Mouse (Mus musculus) intestine, embryonic 15.5 days (tissue): ENCODE measurements around the gene Cx3cr1. TPM values are rescaled to one million over a fixed set of nuclear protein-coding genes. Genes with fewer than 3 reads are reported as not detected.

Experiments used
- ATAC-seq: fragments of 200-750 bp; cut with Nextera tagmentation; 2 replicates; pipeline ENCODE4 v1.8.0; 2017; ENCODE audit warnings: moderate TSS enrichment, moderate library complexity
- H3K27ac ChIP-seq: fragments of 300-500 bp; sonication (generic); 2 replicates; pipeline ENCODE4 v1.5.1; 2015; ENCODE audit warnings: mild to moderate bottlenecking, inconsistent platforms
- H3K27me3 ChIP-seq: fragments of 300-500 bp; sonication (generic); replicated peaks from 2 replicates; pipeline ENCODE4 v1.6.1; 2015; ENCODE audit warnings: inconsistent platforms
- H3K36me3 ChIP-seq: fragments of 300-500 bp; sonication (generic); 2 replicates; pipeline ENCODE4 v1.6.1; 2015; ENCODE audit warnings: inconsistent platforms
- H3K4me1 ChIP-seq: fragments of 300-500 bp; sonication (generic); replicated peaks from 2 replicates; pipeline ENCODE4 v1.6.1; 2015; ENCODE audit warnings: inconsistent platforms
- H3K4me2 ChIP-seq: fragments of 300-500 bp; sonication (generic); replicated peaks from 2 replicates; pipeline ENCODE4 v1.6.1; 2015; ENCODE audit warnings: mild to moderate bottlenecking, inconsistent platforms
- H3K4me3 ChIP-seq: fragments of 300-500 bp; sonication (generic); replicated peaks from 2 replicates; pipeline ENCODE4 v1.5.1; 2015; ENCODE audit warnings: inconsistent platforms
- H3K9ac ChIP-seq: fragments of 300-500 bp; sonication (generic); 2 replicates; pipeline ENCODE4 v1.6.1; 2015; ENCODE audit warnings: inconsistent platforms
- H3K9me3 ChIP-seq: fragments of 300-500 bp; sonication (generic); 2 replicates; pipeline ENCODE4 v1.6.1; 2016; ENCODE audit warnings: inconsistent platforms
- WGBS: fragments of 180-500 bp; shearing (Covaris S2); methylation state at CpG from one replicate; pipeline ENCODE4 v1.1.7; 2015; 5-methylcytosine and 5-hydroxymethylcytosine counted together
- polyA plus RNA-seq: library from polyadenylated mRNA; unstranded; fragments of >200 nt; fragmentation: Nextera tagmentation; extraction: Ambion mirVana; gene quantifications from 2 replicates; pipeline ENCODE4 v1.2.1, GENCODE M21; 2015

Cx3cr1 gene
- polyA plus RNA-seq, 1 experiment from 2014 or later, result 9.6 TPM

- ATAC-seq, result peak; percentile 95
- Histone ChIP-seq H3K9me3 (no peaks in the 10 kb centered on the region), H3K4me1 (peaks cover 23% of the 10 kb centered on the region), H3K9ac (peak within 1 kb of the TSS; percentile 75), H3K36me3 (no peaks in the 10 kb centered on the region), H3K27ac (peak within 1 kb of the TSS; percentile 78), H3K27me3 (no peaks in the 10 kb centered on the region), H3K4me3 (peak within 1 kb of the TSS; percentile 71), H3K4me2 (peak within 1 kb of the TSS; percentile 74)
- WGBS, result 2% methylated on average over 40 of the region's 40 CpGs
These were observed 132.5 kb downstream of the Cx3cr1 start, which contains the start of the genes Gorasp1 and Ttc21a for GRCm38 (mm10) chr9:119937005-119937773. Gene Gorasp1, minus strand, starts transcription at chr9:119937565. Gene Ttc21a, plus strand, starts transcription at chr9:119937606.

GRCm38 (mm10) chr9:119933675-119934074 is 136.0 kb downstream of the Cx3cr1 start:
- no peak overlapping the region for H3K27ac ChIP-seq
- H3K4me2 ChIP-seq, result no peak overlapping the region
- H3K27me3 ChIP-seq, result no peaks in the 10 kb centered on the region
- no peak for ATAC-seq
- WGBS, result 89% methylated on average over 6 of the region's 6 CpGs
- no peak overlapping the region for H3K4me3 ChIP-seq
- H3K9me3 ChIP-seq, result no peaks in the 10 kb centered on the region
- no peak overlapping the region for H3K9ac ChIP-seq
- peaks cover 27% of the 10 kb centered on the region for H3K4me1 ChIP-seq
- H3K36me3 ChIP-seq, result peaks cover 15% of the 10 kb centered on the region; the same call in 1 of the 2 replicates

- H3K9ac ChIP-seq, result no peak overlapping the region
- peaks cover 21% of the 10 kb centered on the region for H3K4me1 ChIP-seq
- no peaks in the 10 kb centered on the region for H3K9me3 ChIP-seq
- H3K27me3 ChIP-seq, result no peaks in the 10 kb centered on the region
- 0 out of 2 replicates have a peak overlapping the region, but pooled peaks have one; percentile 27 for H3K27ac ChIP-seq
- peak; percentile 83 for ATAC-seq
- peak overlapping the region; percentile 19; the same call in 1 of the 2 replicates for H3K4me2 ChIP-seq
- WGBS, result 71% methylated on average over 12 of the region's 12 CpGs
- peaks cover 18% of the 10 kb centered on the region; the same call in 1 of the 2 replicates for H3K36me3 ChIP-seq
- H3K4me3 ChIP-seq, result no peak overlapping the region
These were observed 137.3 kb downstream of the Cx3cr1 start for GRCm38 (mm10) chr9:119932358-119932757.

GRCm38 (mm10) chr9:119926497-119926896 is 143.2 kb downstream of the Cx3cr1 start:
- Histone ChIP-seq H3K4me1 (0 out of 2 replicates have a peak, but pooled peaks cover 3% of the 10 kb centered on the region), H3K27ac (0 out of 2 replicates have a peak overlapping the region, but pooled peaks have one; percentile 48), H3K27me3 (no peaks in the 10 kb centered on the region), H3K4me2 (no peak overlapping the region), H3K9ac (no peak overlapping the region), H3K9me3 (no peaks in the 10 kb centered on the region), H3K4me3 (no peak overlapping the region), H3K36me3 (peaks cover 36% of the 10 kb centered on the region)
- ATAC-seq, result peak; percentile 24; the same call in 1 of the 2 replicates
- WGBS, result 75% methylated on average over 5 of the region's 5 CpGs

- no peak overlapping the region for H3K9ac ChIP-seq
- peaks cover 40% of the 10 kb centered on the region for H3K36me3 ChIP-seq
- no peak overlapping the region for H3K4me2 ChIP-seq
- 0 out of 2 replicates have a peak, but pooled peaks cover 3% of the 10 kb centered on the region for H3K4me1 ChIP-seq
- WGBS, result 55% methylated on average over 8 of the region's 8 CpGs
- H3K4me3 ChIP-seq, result no peak overlapping the region
- ATAC-seq, result peak; percentile 44; the same call in 1 of the 2 replicates
- H3K27ac ChIP-seq, result peak overlapping the region; percentile 19; the same call in 1 of the 2 replicates
- no peaks in the 10 kb centered on the region for H3K9me3 ChIP-seq
- H3K27me3 ChIP-seq, result no peaks in the 10 kb centered on the region
These were observed 143.9 kb downstream of the Cx3cr1 start for GRCm38 (mm10) chr9:119925729-119926128.

GRCm38 (mm10) chr9:119925120-119925657 is 144.5 kb downstream of the Cx3cr1 start:
- H3K4me1 ChIP-seq, result 0 out of 2 replicates have a peak, but pooled peaks cover 3% of the 10 kb centered on the region
- H3K9me3 ChIP-seq, result no peaks in the 10 kb centered on the region
- H3K9ac ChIP-seq, result no peak overlapping the region
- no peak overlapping the region for H3K27ac ChIP-seq
- no peaks in the 10 kb centered on the region for H3K27me3 ChIP-seq
- ATAC-seq, result no peak
- WGBS, result 78% methylated on average over 16 of the region's 16 CpGs
- peaks cover 38% of the 10 kb centered on the region for H3K36me3 ChIP-seq
- H3K4me3 ChIP-seq, result no peak overlapping the region
- no peak overlapping the region for H3K4me2 ChIP-seq

- H3K27me3 ChIP-seq, result no peaks in the 10 kb centered on the region
- H3K9ac ChIP-seq, result no peak overlapping the region
- H3K9me3 ChIP-seq, result no peaks in the 10 kb centered on the region
- no peak for ATAC-seq
- peaks cover 39% of the 10 kb centered on the region for H3K36me3 ChIP-seq
- no peak overlapping the region for H3K4me3 ChIP-seq
- 0 out of 2 replicates have a peak, but pooled peaks cover 3% of the 10 kb centered on the region for H3K4me1 ChIP-seq
- no peak overlapping the region for H3K4me2 ChIP-seq
- 81% methylated on average over 4 of the region's 4 CpGs for WGBS
- H3K27ac ChIP-seq, result no peak overlapping the region
These were observed 146.2 kb downstream of the Cx3cr1 start for GRCm38 (mm10) chr9:119923462-119923861.

- no peak overlapping the region for H3K4me2 ChIP-seq
- 88% methylated on average over 1 of the region's 1 CpGs for WGBS
- H3K4me3 ChIP-seq, result no peak overlapping the region
- no peaks in the 10 kb centered on the region for H3K4me1 ChIP-seq
- no peak overlapping the region for H3K9ac ChIP-seq
- H3K9me3 ChIP-seq, result no peaks in the 10 kb centered on the region
- no peak for ATAC-seq
- peaks cover 46% of the 10 kb centered on the region for H3K36me3 ChIP-seq
- no peaks in the 10 kb centered on the region for H3K27me3 ChIP-seq
- H3K27ac ChIP-seq, result no peak overlapping the region
These were observed 149.8 kb downstream of the Cx3cr1 start for GRCm38 (mm10) chr9:119919858-119920257.

- no peak for ATAC-seq
- 78% methylated on average over 13 of the region's 13 CpGs for WGBS
- H3K36me3 ChIP-seq, result peaks cover 38% of the 10 kb centered on the region
- H3K4me2 ChIP-seq, result no peak overlapping the region
- H3K27me3 ChIP-seq, result no peaks in the 10 kb centered on the region
- no peak overlapping the region for H3K9ac ChIP-seq
- H3K4me3 ChIP-seq, result no peak overlapping the region
- no peak overlapping the region for H3K27ac ChIP-seq
- no peaks in the 10 kb centered on the region for H3K4me1 ChIP-seq
- no peaks in the 10 kb centered on the region for H3K9me3 ChIP-seq
These were observed 156.4 kb downstream of the Cx3cr1 start for GRCm38 (mm10) chr9:119913087-119913838.

GRCm38 (mm10) chr9:119909931-119910330 is 159.7 kb downstream of the Cx3cr1 start:
- Histone ChIP-seq H3K4me3 (no peak overlapping the region), H3K36me3 (peaks cover 49% of the 10 kb centered on the region), H3K9me3 (no peaks in the 10 kb centered on the region), H3K4me1 (no peaks in the 10 kb centered on the region), H3K27me3 (no peaks in the 10 kb centered on the region), H3K4me2 (no peak overlapping the region), H3K9ac (no peak overlapping the region), H3K27ac (no peak overlapping the region)
- no peak for ATAC-seq
- WGBS, result 91% methylated on average over 3 of the region's 3 CpGs

- Histone ChIP-seq H3K9ac (no peak overlapping the region), H3K4me2 (no peak overlapping the region), H3K4me1 (no peaks in the 10 kb centered on the region), H3K27ac (no peak overlapping the region), H3K27me3 (no peaks in the 10 kb centered on the region), H3K9me3 (no peaks in the 10 kb centered on the region), H3K36me3 (peaks cover 47% of the 10 kb centered on the region), H3K4me3 (no peak overlapping the region)
- no peak for ATAC-seq
- WGBS, result 97% methylated on average over 3 of the region's 3 CpGs
These were observed 161.0 kb downstream of the Cx3cr1 start for GRCm38 (mm10) chr9:119908708-119909107.
